Mouse (Mus musculus): ENCODE data around the gene Pou2f2.

DNA sequence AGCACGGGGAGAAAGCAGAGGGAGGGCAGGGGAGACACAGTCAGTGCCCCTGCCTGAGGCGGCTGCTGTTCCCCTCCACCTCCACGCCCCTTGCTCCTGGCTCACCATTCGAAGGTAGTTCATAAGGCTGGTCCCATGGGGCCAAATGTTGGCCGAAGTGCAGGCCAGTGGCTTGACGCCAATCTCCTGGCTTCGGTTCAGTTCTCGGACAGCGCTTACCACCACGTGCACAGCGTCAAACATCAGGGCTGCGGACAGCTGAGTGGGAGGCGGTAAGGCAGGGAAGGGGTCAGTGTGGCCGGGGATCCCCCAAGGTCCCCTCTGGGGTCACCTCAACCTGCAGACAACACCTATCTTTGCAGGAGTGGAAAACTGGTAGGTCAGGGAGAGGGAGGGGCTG, 120.7 kb downstream of the Pou2f2 start:
- TF ChIP-seq CTCF (IDR thresholded peaks at IDR 0.05; ENCODE audit: low read depth, low read length) (no peak), POLR2A (IDR thresholded peaks at IDR 0.05; ENCODE audit: extremely low read depth, insufficient read depth, low read length) (no peak)

Measured in liver, adult 2 months (tissue).